Mouse (Mus musculus) liver, adult 2 months (tissue): ENCODE measurements around the gene Fam163b. TPM values are rescaled to one million over a fixed set of nuclear protein-coding genes. Genes with fewer than 3 reads are reported as not detected.

Experiments used
- DNase-seq: peaks from one replicate; pipeline ENCODE4 v3.0.0-alpha.2; 2011; ENCODE audit warnings: low read depth, low spot score; ENCODE audit errors: extremely low read depth
- H3K27ac ChIP-seq: fragments of 200-500 bp; replicated peaks from 2 replicates; pipeline ENCODE4 v1.5.1; 2012; ENCODE audit warnings: low read depth, mild to moderate bottlenecking, control low read depth, inconsistent platforms, low read length; ENCODE audit not compliant: insufficient read depth
- H3K27me3 ChIP-seq: fragments of 200-500 bp; 2 replicates; pipeline ENCODE4 v1.6.1; 2012; ENCODE audit warnings: mild to moderate bottlenecking, moderate library complexity, low read length, inconsistent platforms; ENCODE audit not compliant: control insufficient read depth, insufficient read depth
- H3K36me3 ChIP-seq: fragments of 200-500 bp; 2 replicates; pipeline ENCODE4 v1.6.1; 2012; ENCODE audit warnings: low read length, inconsistent platforms; ENCODE audit not compliant: control insufficient read depth, insufficient read depth
- H3K4me1 ChIP-seq: fragments of 200-500 bp; 2 replicates; pipeline ENCODE4 v1.6.1; 2011; ENCODE audit warnings: low read length; ENCODE audit not compliant: control insufficient read depth, insufficient read depth
- H3K4me3 ChIP-seq: fragments of 200-500 bp; 2 replicates; pipeline ENCODE4 v1.5.1; 2011; ENCODE audit warnings: low read depth, mild to moderate bottlenecking, control low read depth, low read length, moderate library complexity; ENCODE audit not compliant: insufficient read depth
- H3K79me2 ChIP-seq: fragments of 200-500 bp; 2 replicates; pipeline ENCODE4 v1.6.1; 2012; ENCODE audit warnings: inconsistent platforms, mild to moderate bottlenecking, low read length, moderate library complexity; ENCODE audit not compliant: control insufficient read depth, insufficient read depth
- H3K9ac ChIP-seq: fragments of 200-500 bp; 2 replicates; pipeline ENCODE4 v1.6.1; 2012; ENCODE audit warnings: low read depth, mild to moderate bottlenecking, control low read depth, inconsistent platforms, low read length
- CTCF ChIP-seq: fragments of 200-500 bp; IDR thresholded peaks from 2 replicates; pipeline ENCODE4 v1.5.1; 2011; ENCODE audit warnings: low read depth, low read length, control low read depth
- POLR2A ChIP-seq: fragments of 200-500 bp; IDR thresholded peaks from 2 replicates; pipeline ENCODE4 v1.6.1; 2011; ENCODE audit warnings: low read length, control low read depth; ENCODE audit not compliant: insufficient read depth; ENCODE audit errors: extremely low read depth
- WGBS: fragments of 180-500 bp; shearing (Covaris S2); methylation state at CpG from one replicate; pipeline ENCODE4 v1.1.7; 2018; 5-methylcytosine and 5-hydroxymethylcytosine counted together
- polyA plus RNA-seq: library from polyadenylated mRNA; depleted of rRNA; stranded (reverse); fragments of >200 nt; gene quantifications from 2 replicates; pipeline ENCODE4 v1.2.3, GENCODE M21; 2012
- total RNA-seq: library from RNA; depleted of rRNA; stranded (reverse); fragments of >200 nt; gene quantifications from 2 replicates; pipeline ENCODE4 v1.2.3, GENCODE M21; 2014

Gene Fam163b
- total and polyA plus RNA-seq, 2 experiments, result not detected

GRCm38 (mm10) chr2:27162656-27163055 is 20.4 kb upstream of the Fam163b start:
- 80% methylated on average over 11 of the region's 11 CpGs for WGBS
- H3K79me2 ChIP-seq, result no peaks in the 10 kb centered on the region
- no peaks in the 10 kb centered on the region for H3K4me1 ChIP-seq
- no peak overlapping the region for H3K4me3 ChIP-seq
- no peak overlapping the region for H3K9ac ChIP-seq
- TF ChIP-seq CTCF (no peak), POLR2A (no peak)
- no peak for DNase-seq
- no peaks in the 10 kb centered on the region for H3K36me3 ChIP-seq
- no peaks in the 10 kb centered on the region for H3K27me3 ChIP-seq
- no peak overlapping the region for H3K27ac ChIP-seq

GRCm38 (mm10) chr2:27161526-27161925 is 19.2 kb upstream of the Fam163b start:
- 88% methylated on average over 2 of the region's 2 CpGs for WGBS
- TF ChIP-seq CTCF, result no peak
- TF ChIP-seq POLR2A, result no peak

GRCm38 (mm10) chr2:27156596-27156995 is 14.3 kb upstream of the Fam163b start:
- no peaks in the 10 kb centered on the region for H3K36me3 ChIP-seq
- no peak overlapping the region for H3K9ac ChIP-seq
- H3K27ac ChIP-seq, result no peak overlapping the region
- 83% methylated on average over 6 of the region's 6 CpGs for WGBS
- H3K27me3 ChIP-seq, result no peaks in the 10 kb centered on the region
- no peaks in the 10 kb centered on the region for H3K4me1 ChIP-seq
- no peak for DNase-seq
- H3K4me3 ChIP-seq, result no peak overlapping the region
- H3K79me2 ChIP-seq, result no peaks in the 10 kb centered on the region
- TF ChIP-seq CTCF, result no peak

More at GRCm38 (mm10) chr2:27161526-27161925, 19.2 kb upstream of the Fam163b start:
- Histone ChIP-seq H3K4me1 (no peaks in the 10 kb centered on the region), H3K9ac (no peak overlapping the region), H3K27ac (no peak overlapping the region), H3K36me3 (no peaks in the 10 kb centered on the region), H3K27me3 (no peaks in the 10 kb centered on the region), H3K79me2 (no peaks in the 10 kb centered on the region), H3K4me3 (no peak overlapping the region)
- DNase-seq, result no peak

GRCm38 (mm10) chr2:27154466-27155185 is 12.3 kb upstream of the Fam163b start:
- 82% methylated on average over 10 of the region's 10 CpGs for WGBS
- TF ChIP-seq POLR2A (no peak), CTCF (no peak)
- Histone ChIP-seq H3K79me2 (no peaks in the 10 kb centered on the region), H3K4me1 (no peaks in the 10 kb centered on the region), H3K27me3 (no peaks in the 10 kb centered on the region), H3K27ac (no peak overlapping the region), H3K4me3 (no peak overlapping the region), H3K36me3 (no peaks in the 10 kb centered on the region), H3K9ac (no peak overlapping the region)
- no peak for DNase-seq

GRCm38 (mm10) chr2:27149457-27149856 is 7.2 kb upstream of the Fam163b start:
- DNase-seq, result no peak
- TF ChIP-seq POLR2A (no peak), CTCF (no peak)
- Histone ChIP-seq H3K27ac (no peak overlapping the region), H3K79me2 (no peaks in the 10 kb centered on the region), H3K36me3 (no peaks in the 10 kb centered on the region), H3K27me3 (no peaks in the 10 kb centered on the region), H3K9ac (no peak overlapping the region), H3K4me1 (no peaks in the 10 kb centered on the region), H3K4me3 (no peak overlapping the region)
- WGBS, result 17% methylated on average over 2 of the region's 2 CpGs

- peaks cover 2% of the 10 kb centered on the region; the same call in 1 of the 2 replicates for H3K27me3 ChIP-seq
- 84% methylated on average over 6 of the region's 6 CpGs for WGBS
- TF ChIP-seq POLR2A, result no peak
- no peak for TF ChIP-seq CTCF
Measured at GRCm38 (mm10) chr2:27146840-27147239, 4.5 kb upstream of the Fam163b start.

More at GRCm38 (mm10) chr2:27146840-27147239, 4.5 kb upstream of the Fam163b start:
- DNase-seq, result no peak
- no peak overlapping the region for H3K4me3 ChIP-seq
- no peaks in the 10 kb centered on the region for H3K79me2 ChIP-seq
- no peak overlapping the region for H3K9ac ChIP-seq
- H3K4me1 ChIP-seq, result no peaks in the 10 kb centered on the region
- no peaks in the 10 kb centered on the region for H3K36me3 ChIP-seq
- H3K27ac ChIP-seq, result no peak overlapping the region
